Mouse (Mus musculus) limb, embryonic 12.5 days (tissue): Measurements from ENCODE around the gene Rac1. TPM values are rescaled to one million over a fixed set of nuclear protein-coding genes. Genes with fewer than 3 reads are reported as not detected.
"Not testable (repeated sequence)": the region's sequence is repeated elsewhere in the genome, so short reads cannot be mapped to it uniquely, and the experiment has no call there.

Source experiments
- ATAC-seq: fragments of 200-750 bp; cut with Nextera tagmentation; 2 replicates; pipeline ENCODE4 v1.8.0; 2017; ENCODE audit warnings: low read depth, moderate TSS enrichment; ENCODE audit not compliant: insufficient number of reproducible peaks, insufficient read depth, low FRiP score, low TSS enrichment
- H3K27ac ChIP-seq: fragments of 300-500 bp; sonication (generic); 2 replicates; pipeline ENCODE4 v1.5.1; 2016; ENCODE audit warnings: mild to moderate bottlenecking, moderate library complexity
- H3K27me3 ChIP-seq: fragments of 300-500 bp; sonication (generic); 2 replicates; pipeline ENCODE4 v1.6.1; 2016; ENCODE audit warnings: mild to moderate bottlenecking, moderate library complexity
- H3K36me3 ChIP-seq: fragments of 300-500 bp; sonication (generic); 2 replicates; pipeline ENCODE4 v1.6.1; 2016; ENCODE audit warnings: mild to moderate bottlenecking, moderate library complexity
- H3K4me1 ChIP-seq: fragments of 300-500 bp; sonication (generic); replicated peaks from 2 replicates; pipeline ENCODE4 v1.6.1; 2016
- H3K4me2 ChIP-seq: fragments of 300-500 bp; sonication (generic); 2 replicates; pipeline ENCODE4 v1.6.1; 2016; ENCODE audit warnings: mild to moderate bottlenecking, moderate library complexity
- H3K4me3 ChIP-seq: fragments of 300-500 bp; sonication (generic); replicated peaks from 2 replicates; pipeline ENCODE4 v1.5.1; 2016; ENCODE audit warnings: mild to moderate bottlenecking
- H3K9ac ChIP-seq: fragments of 300-500 bp; sonication (generic); replicated peaks from 2 replicates; pipeline ENCODE4 v1.6.1; 2016; ENCODE audit warnings: mild to moderate bottlenecking, moderate library complexity
- H3K9me3 ChIP-seq: fragments of 300-500 bp; sonication (generic); 2 replicates; pipeline ENCODE4 v1.6.1; 2016; ENCODE audit warnings: mild to moderate bottlenecking, moderate library complexity
- WGBS: fragments of 180-500 bp; shearing (Covaris S2); methylation state at CpG from one replicate; pipeline ENCODE4 v1.1.7; 2016; 5-methylcytosine and 5-hydroxymethylcytosine counted together
- polyA plus RNA-seq: library from polyadenylated mRNA; unstranded; fragments of >200 nt; fragmentation: Nextera tagmentation; extraction: Ambion mirVana; gene quantifications from 2 replicates; pipeline ENCODE4 v1.2.1, GENCODE M21; 2016

Gene Rac1
- polyA plus RNA-seq, 1 experiment from 2014 or later = 400 TPM

- H3K4me2 ChIP-seq = no peak overlapping the region
- 86% methylated on average over 7 of the region's 7 CpGs for WGBS
- no peaks in the 10 kb centered on the region for H3K9me3 ChIP-seq
- peaks cover 90% of the 10 kb centered on the region for H3K36me3 ChIP-seq
- no peaks in the 10 kb centered on the region for H3K27me3 ChIP-seq
- ATAC-seq = no peak
- H3K9ac ChIP-seq = no peak overlapping the region
- no peak overlapping the region for H3K27ac ChIP-seq
- H3K4me1 ChIP-seq = peaks cover 18% of the 10 kb centered on the region
- H3K4me3 ChIP-seq = no peak overlapping the region
Measured at GRCm38 (mm10) chr5:143505545-143505944, 22.3 kb downstream of the Rac1 start.

- no peak overlapping the region for H3K27ac ChIP-seq
- WGBS = 90% methylated on average over 8 of the region's 8 CpGs
- no peaks in the 10 kb centered on the region for H3K27me3 ChIP-seq
- H3K4me1 ChIP-seq = peaks cover 18% of the 10 kb centered on the region
- H3K36me3 ChIP-seq = peaks cover 85% of the 10 kb centered on the region
- H3K4me3 ChIP-seq = no peak overlapping the region
- no peaks in the 10 kb centered on the region for H3K9me3 ChIP-seq
- H3K9ac ChIP-seq = no peak overlapping the region
- H3K4me2 ChIP-seq = no peak overlapping the region
- ATAC-seq = no peak
Measured at GRCm38 (mm10) chr5:143505056-143505455, 22.8 kb downstream of the Rac1 start.

GRCm38 (mm10) chr5:143504453-143504852 is 23.4 kb downstream of the Rac1 start:
- Histone ChIP-seq H3K9ac (no peak overlapping the region), H3K4me3 (no peak overlapping the region), H3K9me3 (no peaks in the 10 kb centered on the region), H3K4me2 (no peak overlapping the region), H3K36me3 (peaks cover 85% of the 10 kb centered on the region), H3K27ac (no peak overlapping the region), H3K27me3 (no peaks in the 10 kb centered on the region), H3K4me1 (peaks cover 18% of the 10 kb centered on the region)
- no peak for ATAC-seq
- 69% methylated on average over 3 of the region's 3 CpGs for WGBS

- Histone ChIP-seq H3K27ac (no peak overlapping the region), H3K36me3 (peaks cover 85% of the 10 kb centered on the region), H3K27me3 (no peaks in the 10 kb centered on the region), H3K4me3 (no peak overlapping the region), H3K4me1 (peaks cover 12% of the 10 kb centered on the region), H3K9ac (no peak overlapping the region), H3K9me3 (no peaks in the 10 kb centered on the region), H3K4me2 (no peak overlapping the region)
- no peak for ATAC-seq
- 91% methylated on average over 6 of the region's 6 CpGs for WGBS
Measured at GRCm38 (mm10) chr5:143503740-143504139, 24.1 kb downstream of the Rac1 start.

- Histone ChIP-seq H3K27me3 (no peaks in the 10 kb centered on the region), H3K4me2 (no peak overlapping the region), H3K9ac (no peak overlapping the region), H3K4me3 (no peak overlapping the region), H3K36me3 (peaks cover 85% of the 10 kb centered on the region), H3K9me3 (no peaks in the 10 kb centered on the region), H3K27ac (no peak overlapping the region), H3K4me1 (peaks cover 5% of the 10 kb centered on the region)
- 94% methylated on average over 19 of the region's 19 CpGs for WGBS
- ATAC-seq = no peak
Measured at GRCm38 (mm10) chr5:143502899-143503557, 24.8 kb downstream of the Rac1 start.

GRCm38 (mm10) chr5:143501649-143502048 is 26.2 kb downstream of the Rac1 start:
- Histone ChIP-seq H3K9me3 (no peaks in the 10 kb centered on the region), H3K4me2 (no peak overlapping the region), H3K4me3 (no peak overlapping the region), H3K36me3 (peaks cover 73% of the 10 kb centered on the region), H3K27me3 (no peaks in the 10 kb centered on the region), H3K9ac (no peak overlapping the region), H3K27ac (no peak overlapping the region), H3K4me1 (no peaks in the 10 kb centered on the region)
- WGBS = 95% methylated on average over 2 of the region's 2 CpGs
- ATAC-seq = no peak

GRCm38 (mm10) chr5:143501140-143501539 is 26.7 kb downstream of the Rac1 start:
- Histone ChIP-seq H3K36me3 (peaks cover 73% of the 10 kb centered on the region), H3K4me2 (no peak overlapping the region), H3K27ac (no peak overlapping the region), H3K4me3 (no peak overlapping the region), H3K9me3 (no peaks in the 10 kb centered on the region), H3K27me3 (no peaks in the 10 kb centered on the region), H3K9ac (no peak overlapping the region), H3K4me1 (no peaks in the 10 kb centered on the region)
- no peak for ATAC-seq
- WGBS = 89% methylated on average over 8 of the region's 8 CpGs

- not testable (repeated sequence) for H3K9me3 ChIP-seq, H3K9ac ChIP-seq, H3K4me3 ChIP-seq, H3K4me1 ChIP-seq, ATAC-seq, H3K27me3 ChIP-seq, H3K27ac ChIP-seq, H3K4me2 ChIP-seq
- 88% methylated on average over 14 of the region's 14 CpGs for WGBS
- peaks cover 73% of the 10 kb centered on the region for H3K36me3 ChIP-seq
Measured at GRCm38 (mm10) chr5:143500711-143501110, 27.1 kb downstream of the Rac1 start.

GRCm38 (mm10) chr5:143499686-143500085 is 28.1 kb downstream of the Rac1 start:
- H3K4me1 ChIP-seq = no peaks in the 10 kb centered on the region
- H3K27ac ChIP-seq = no peak overlapping the region
- WGBS = 86% methylated on average over 4 of the region's 4 CpGs
- peaks cover 66% of the 10 kb centered on the region for H3K36me3 ChIP-seq
- no peak overlapping the region for H3K4me2 ChIP-seq
- no peak overlapping the region for H3K9ac ChIP-seq
- no peaks in the 10 kb centered on the region for H3K27me3 ChIP-seq
- ATAC-seq = no peak
- H3K9me3 ChIP-seq = no peaks in the 10 kb centered on the region
- no peak overlapping the region for H3K4me3 ChIP-seq

GRCm38 (mm10) chr5:143499197-143499596 is 28.6 kb downstream of the Rac1 start:
- Histone ChIP-seq H3K27me3 (no peaks in the 10 kb centered on the region), H3K36me3 (peaks cover 65% of the 10 kb centered on the region), H3K4me1 (no peaks in the 10 kb centered on the region), H3K9ac (no peak overlapping the region), H3K4me2 (no peak overlapping the region), H3K4me3 (no peak overlapping the region), H3K27ac (no peak overlapping the region), H3K9me3 (no peaks in the 10 kb centered on the region)
- no peak for ATAC-seq
- 94% methylated on average over 7 of the region's 7 CpGs for WGBS

GRCm38 (mm10) chr5:143497451-143497850 is 30.4 kb downstream of the Rac1 start:
- no peaks in the 10 kb centered on the region for H3K4me1 ChIP-seq
- no peak overlapping the region for H3K4me2 ChIP-seq
- peaks cover 60% of the 10 kb centered on the region for H3K36me3 ChIP-seq
- H3K9ac ChIP-seq = no peak overlapping the region
- ATAC-seq = no peak
- no peaks in the 10 kb centered on the region for H3K27me3 ChIP-seq
- H3K27ac ChIP-seq = no peak overlapping the region
- WGBS = 84% methylated on average over 3 of the region's 3 CpGs
- H3K4me3 ChIP-seq = no peak overlapping the region
- no peaks in the 10 kb centered on the region for H3K9me3 ChIP-seq

- peaks cover 59% of the 10 kb centered on the region for H3K36me3 ChIP-seq
- H3K27ac ChIP-seq = no peak overlapping the region
- H3K9ac ChIP-seq = no peak overlapping the region
- no peak for ATAC-seq
- H3K4me3 ChIP-seq = no peak overlapping the region
- no peaks in the 10 kb centered on the region for H3K9me3 ChIP-seq
- no peaks in the 10 kb centered on the region for H3K27me3 ChIP-seq
- no peaks in the 10 kb centered on the region for H3K4me1 ChIP-seq
- no peak overlapping the region for H3K4me2 ChIP-seq
- WGBS = 93% methylated on average over 6 of the region's 6 CpGs
Measured at GRCm38 (mm10) chr5:143495708-143496107, 32.1 kb downstream of the Rac1 start.
